Mouse (Mus musculus): ENCODE measurements around the gene Gm2115. TPM values are rescaled to one million over a fixed set of nuclear protein-coding genes. Genes with fewer than 3 reads are reported as not detected.

Gene Gm2115
- total RNA-seq, 1 experiment: 0.36 TPM

DNA sequence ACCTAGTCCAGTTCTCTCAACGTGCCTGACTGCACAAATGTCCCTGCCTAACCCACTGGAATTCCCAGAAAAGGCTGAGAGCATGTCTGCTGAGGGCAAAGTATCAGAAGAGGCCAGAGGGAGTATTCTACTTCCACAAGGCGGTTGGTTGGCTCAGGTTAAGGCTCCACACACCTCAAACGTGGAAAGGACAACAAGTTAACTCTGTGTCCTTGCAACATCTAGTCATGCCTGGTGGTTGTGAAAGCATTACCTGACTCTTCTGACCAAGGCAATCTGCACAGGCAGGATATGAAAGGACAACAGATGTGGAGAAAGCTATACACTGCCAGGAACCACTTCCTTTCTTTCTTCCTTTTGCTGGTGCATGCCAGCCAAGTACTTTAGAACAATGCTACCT lies 75.7 kb downstream of the Gm2115 start:
- in situ Hi-C loops (cut with MboI; ENCODE audit: low sequenced_read_pairs in 2 of 2, unreplicated experiment in 2 of 2): no loop called here
- no peak overlapping the region; a peak in 1 of 4 replicates for H3K4me3 ChIP-seq (ENCODE audit: insufficient read depth in 1 of 2, low read depth in 1 of 2, low read length in 2 of 2, poor library complexity in 1 of 2, severe bottlenecking in 1 of 2)
- TF ChIP-seq CHD2 (IDR thresholded peaks at IDR 0.05; ENCODE audit: low read depth, low read length) (no peak), MAFK (IDR thresholded peaks at IDR 0.05; ENCODE audit: insufficient read depth, low read depth, low read length) (no peak), ZC3H11A (IDR thresholded peaks at IDR 0.05; ENCODE audit: borderline replicate concordance, low read depth, low read length) (no peak), HCFC1 (IDR thresholded peaks at IDR 0.05; ENCODE audit: borderline replicate concordance, insufficient read depth, low read length) (no peak), ZNF384 (IDR thresholded peaks at IDR 0.05; ENCODE audit: low read depth, low read length) (no peak)
- DNase-seq (ENCODE audit: low read depth, low spot score): no peak
- H3K9me3 ChIP-seq (ENCODE audit: control insufficient read depth, insufficient read depth, low read depth, low read length): no peaks in the 10 kb centered on the region
- H3K9ac ChIP-seq (ENCODE audit: insufficient read depth, low read depth, low read length, poor library complexity, severe bottlenecking): no peak overlapping the region
- H3K36me3 ChIP-seq (ENCODE audit: control insufficient read depth, insufficient read depth, low read length, poor library complexity, severe bottlenecking): peaks cover 1% of the 10 kb centered on the region; the same call in 1 of the 2 replicates
- no peak overlapping the region for H3K27ac ChIP-seq (ENCODE audit: insufficient read depth, low read depth, low read length, poor library complexity, severe bottlenecking)
- H3K4me1 ChIP-seq (ENCODE audit: control insufficient read depth in 2 of 2, insufficient read depth in 2 of 2, low read length in 2 of 2, poor library complexity in 1 of 2): peaks cover 0 to 5% of the 10 kb centered on the region in 2 experiments; a peak in 1 of 4 replicates

DNA sequence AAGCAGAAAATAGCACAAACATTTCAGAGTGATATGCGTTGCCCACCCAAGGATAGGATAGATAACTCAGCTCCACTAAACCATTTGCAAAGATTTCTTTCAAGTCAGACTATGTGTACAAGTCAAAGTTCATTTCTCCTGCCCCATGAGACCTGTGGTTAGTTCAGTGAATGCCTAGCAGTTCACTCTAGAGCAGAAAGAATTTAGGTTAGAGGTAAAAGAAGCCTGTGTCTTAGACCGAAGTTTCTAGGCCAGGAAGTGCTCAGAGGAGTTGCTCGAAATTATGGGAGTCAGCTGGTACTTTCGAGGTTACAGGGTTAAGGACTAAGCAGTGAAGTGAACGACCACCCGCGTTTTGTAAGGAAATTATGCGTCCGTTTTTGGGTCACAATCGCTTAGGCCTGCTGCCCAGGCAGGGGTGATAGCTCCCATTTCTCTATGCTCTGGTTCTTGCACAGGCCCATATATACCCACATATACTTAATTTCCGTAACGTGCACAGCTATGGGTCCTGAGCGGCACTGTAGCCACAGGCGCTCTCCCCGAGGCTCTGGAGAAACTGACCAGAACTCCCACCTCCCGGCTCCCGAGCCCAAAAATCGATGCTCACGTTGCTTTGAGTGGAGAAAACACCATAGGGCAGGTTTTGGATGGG lies 76.4 kb downstream of the Gm2115 start:
- Histone ChIP-seq H3K4me1 (ENCODE audit: control insufficient read depth in 2 of 2, insufficient read depth in 2 of 2, low read length in 2 of 2, poor library complexity in 1 of 2) (peaks cover 0 to 5% of the 10 kb centered on the region in 2 experiments; a peak in 1 of 4 replicates), H3K36me3 (ENCODE audit: control insufficient read depth, insufficient read depth, low read length, poor library complexity, severe bottlenecking) (peaks cover 1% of the 10 kb centered on the region; the same call in 1 of the 2 replicates), H3K9ac (ENCODE audit: insufficient read depth, low read depth, low read length, poor library complexity, severe bottlenecking) (peak overlapping the region; percentile 80), H3K27ac (ENCODE audit: insufficient read depth, low read depth, low read length, poor library complexity, severe bottlenecking) (peak overlapping the region; percentile 76; the same call in 1 of the 2 replicates), H3K9me3 (ENCODE audit: control insufficient read depth, insufficient read depth, low read depth, low read length) (no peaks in the 10 kb centered on the region), H3K4me3 (ENCODE audit: insufficient read depth in 1 of 2, low read depth in 1 of 2, low read length in 2 of 2, poor library complexity in 1 of 2, severe bottlenecking in 1 of 2) (peak overlapping the region; percentile 73 to 99)
- DNase-seq (ENCODE audit: low read depth, low spot score): no peak
- in situ Hi-C loops (cut with MboI; ENCODE audit: low sequenced_read_pairs in 2 of 2, unreplicated experiment in 2 of 2): no loop called here
- TF ChIP-seq HCFC1 (IDR thresholded peaks at IDR 0.05; ENCODE audit: borderline replicate concordance, insufficient read depth, low read length): no peak
- TF ChIP-seq ZC3H11A (IDR thresholded peaks at IDR 0.05; ENCODE audit: borderline replicate concordance, low read depth, low read length): no peak
- no peak for TF ChIP-seq MAFK (IDR thresholded peaks at IDR 0.05; ENCODE audit: insufficient read depth, low read depth, low read length)

DNA sequence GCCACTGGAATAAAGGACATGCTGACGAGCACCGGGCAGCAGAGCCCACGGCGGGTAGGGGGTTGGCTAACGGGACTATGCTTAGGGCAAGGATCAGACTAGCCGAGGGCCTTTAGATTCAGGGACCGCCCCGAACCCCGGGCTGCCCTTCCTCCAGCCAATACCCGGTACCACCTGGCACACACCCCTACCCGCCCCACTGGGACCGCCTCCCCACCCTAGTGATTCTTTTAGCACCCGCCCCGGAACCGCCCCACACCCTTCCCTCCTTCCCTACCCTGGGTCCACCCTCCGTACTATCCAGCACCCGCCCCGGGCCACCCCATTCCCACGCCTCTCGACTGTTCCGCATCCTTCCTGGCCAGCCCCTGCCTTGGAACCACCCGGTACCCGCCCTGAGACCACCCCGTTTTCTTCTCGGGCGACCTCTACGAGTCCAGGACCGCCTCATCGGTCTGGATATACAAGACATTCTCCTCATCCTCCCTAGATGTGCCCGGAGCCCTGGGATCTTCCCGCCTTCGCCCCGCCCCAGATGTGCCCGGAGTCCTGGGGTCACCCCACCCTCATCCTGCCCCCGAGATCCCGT lies 77.0 kb downstream of the Gm2115 start:
- in situ Hi-C loops (cut with MboI; ENCODE audit: low sequenced_read_pairs in 2 of 2, unreplicated experiment in 2 of 2): no loop called here
- no peaks in the 10 kb centered on the region; the same call in 1 of the 2 replicates for H3K36me3 ChIP-seq (ENCODE audit: control insufficient read depth, insufficient read depth, low read length, poor library complexity, severe bottlenecking)
- TF ChIP-seq ZC3H11A (IDR thresholded peaks at IDR 0.05; ENCODE audit: borderline replicate concordance, low read depth, low read length) (no peak), ZNF384 (IDR thresholded peaks at IDR 0.05; ENCODE audit: low read depth, low read length) (no peak), CHD2 (IDR thresholded peaks at IDR 0.05; ENCODE audit: low read depth, low read length) (no peak), HCFC1 (IDR thresholded peaks at IDR 0.05; ENCODE audit: borderline replicate concordance, insufficient read depth, low read length) (no peak), MAFK (IDR thresholded peaks at IDR 0.05; ENCODE audit: insufficient read depth, low read depth, low read length) (no peak)
- peak overlapping the region; percentile 80 for H3K9ac ChIP-seq (ENCODE audit: insufficient read depth, low read depth, low read length, poor library complexity, severe bottlenecking)
- peak overlapping the region; percentile 73 to 99 for H3K4me3 ChIP-seq (ENCODE audit: insufficient read depth in 1 of 2, low read depth in 1 of 2, low read length in 2 of 2, poor library complexity in 1 of 2, severe bottlenecking in 1 of 2)
- no peaks in the 10 kb centered on the region for H3K9me3 ChIP-seq (ENCODE audit: control insufficient read depth, insufficient read depth, low read depth, low read length)
- peak; percentile 68 for DNase-seq (ENCODE audit: low read depth, low spot score)
- H3K27ac ChIP-seq (ENCODE audit: insufficient read depth, low read depth, low read length, poor library complexity, severe bottlenecking): peak overlapping the region; percentile 76
- peaks cover 0 to 5% of the 10 kb centered on the region in 2 experiments; a peak in 1 of 4 replicates for H3K4me1 ChIP-seq (ENCODE audit: control insufficient read depth in 2 of 2, insufficient read depth in 2 of 2, low read length in 2 of 2, poor library complexity in 1 of 2)

DNA sequence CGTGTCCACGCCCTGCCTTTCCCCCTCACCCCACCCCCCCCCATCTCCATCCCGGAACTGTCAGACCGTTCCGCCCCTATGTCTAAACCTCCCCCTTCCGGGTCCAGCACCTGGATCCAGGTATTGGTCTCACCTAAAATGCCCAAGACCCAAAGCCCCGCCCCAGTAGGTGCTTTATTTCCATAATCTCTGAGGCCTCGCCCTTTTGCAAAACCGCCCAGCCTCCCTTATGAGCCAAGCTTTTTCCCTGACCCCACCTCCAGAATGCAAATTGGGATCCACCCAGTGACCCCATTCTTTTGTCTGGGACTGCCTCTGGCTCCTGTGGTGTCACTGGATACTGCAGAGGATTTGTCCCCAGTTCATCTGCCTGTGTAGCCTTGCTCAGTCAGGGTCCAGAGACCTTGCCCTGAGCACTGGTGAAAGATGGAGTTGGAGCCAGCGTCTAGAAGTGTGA lies 77.6 kb downstream of the Gm2115 start, which contains the start of gene Fah:
Gene Fah, minus strand, starts transcription at position 430 of the 457 bp plus-strand sequence.
- Histone ChIP-seq H3K27ac (ENCODE audit: insufficient read depth, low read depth, low read length, poor library complexity, severe bottlenecking) (peak within 1 kb of the TSS; percentile 76), H3K9ac (ENCODE audit: insufficient read depth, low read depth, low read length, poor library complexity, severe bottlenecking) (peak within 1 kb of the TSS; percentile 80), H3K36me3 (ENCODE audit: control insufficient read depth, insufficient read depth, low read length, poor library complexity, severe bottlenecking) (no peaks in the 10 kb centered on the region), H3K4me1 (ENCODE audit: control insufficient read depth in 2 of 2, insufficient read depth in 2 of 2, low read length in 2 of 2, poor library complexity in 1 of 2) (peaks cover 0 to 5% of the 10 kb centered on the region in 2 experiments; a peak in 1 of 4 replicates), H3K9me3 (ENCODE audit: control insufficient read depth, insufficient read depth, low read depth, low read length) (no peaks in the 10 kb centered on the region), H3K4me3 (ENCODE audit: insufficient read depth in 1 of 2, low read depth in 1 of 2, low read length in 2 of 2, poor library complexity in 1 of 2, severe bottlenecking in 1 of 2) (peak within 1 kb of the TSS; percentile 73 to 99)
- peak; percentile 91 for DNase-seq (ENCODE audit: low read depth, low spot score)
- TF ChIP-seq ZNF384 (IDR thresholded peaks at IDR 0.05; ENCODE audit: low read depth, low read length) (no peak), HCFC1 (IDR thresholded peaks at IDR 0.05; ENCODE audit: borderline replicate concordance, insufficient read depth, low read length) (peak; percentile 46; the same call in 1 of the 2 replicates)
- in situ Hi-C loops (cut with MboI; ENCODE audit: low sequenced_read_pairs in 2 of 2, unreplicated experiment in 2 of 2): no loop called here

Measured in ES-E14 (cell line).